Mouse (Mus musculus) CH12.LX (cell line): ENCODE measurements around the gene Cyp2d40. TPM values are rescaled to one million over a fixed set of nuclear protein-coding genes. Genes with fewer than 3 reads are reported as not detected.

Source experiments
- DNase-seq: peaks from one replicate; pipeline ENCODE4 v3.0.0-alpha.2; 2013; ENCODE audit errors: extremely low read depth
- H3K27ac ChIP-seq: 2 replicates; pipeline ENCODE4 v1.5.1; 2012; ENCODE audit warnings: low read depth, mild to moderate bottlenecking, control low read depth, moderate library complexity; ENCODE audit not compliant: insufficient read depth
- H3K27me3 ChIP-seq: replicated peaks from 2 replicates; pipeline ENCODE3; 2012; ENCODE audit warnings: inconsistent platforms
- H3K36me3 ChIP-seq, 2 experiments: replicated peaks in 1 of 2; 2 replicates each; pipeline versions ENCODE3 to v1.6.1; 2012; ENCODE audit warnings: inconsistent platforms in 1 of 2, low read length in 1 of 2, mild to moderate bottlenecking in 1 of 2, mixed read lengths in 1 of 2, moderate library complexity in 1 of 2; ENCODE audit not compliant: control insufficient read depth in 1 of 2, insufficient read depth in 1 of 2
- H3K4me1 ChIP-seq, 2 experiments: 2 replicates each; pipeline ENCODE4 v1.6.1; 2012; ENCODE audit warnings: inconsistent platforms in 1 of 2, moderate library complexity in 1 of 2; ENCODE audit not compliant: insufficient read depth in 2 of 2, control insufficient read depth in 1 of 2
- H3K4me2 ChIP-seq: 2 replicates; pipeline ENCODE4 v1.6.1; 2012; ENCODE audit warnings: low read depth, mild to moderate bottlenecking, control low read depth; ENCODE audit not compliant: poor library complexity, insufficient read depth, severe bottlenecking
- H3K4me3 ChIP-seq, 3 experiments: fragments of 150-350 bp in 1 of 3; sonication (generic) in 1 of 3; replicated peaks in 1 of 3; 2 replicates each; pipeline versions ENCODE3 to v1.5.1; 2011 to 2012; ENCODE audit warnings: low read depth in 2 of 3, low read length in 2 of 3, mild to moderate bottlenecking in 2 of 3, moderate library complexity in 2 of 3, control low read depth in 1 of 3, improper control_type of control experiment in 1 of 3, inconsistent platforms in 1 of 3, mixed read lengths in 1 of 3; ENCODE audit not compliant: poor library complexity in 1 of 3
- H3K79me2 ChIP-seq: replicated peaks from 2 replicates; pipeline ENCODE4 v1.6.1; 2012; ENCODE audit warnings: mild to moderate bottlenecking, moderate library complexity; ENCODE audit not compliant: control insufficient read depth, poor library complexity, insufficient read depth, severe bottlenecking; ENCODE audit errors: extremely low read depth
- H3K9ac ChIP-seq: 2 replicates; pipeline ENCODE4 v1.6.1; 2012; ENCODE audit warnings: low read depth, mild to moderate bottlenecking, control low read depth, moderate library complexity; ENCODE audit not compliant: insufficient read depth
- H3K9me3 ChIP-seq: replicated peaks from 2 replicates; pipeline ENCODE3; 2012; ENCODE audit warnings: low read length, inconsistent platforms, mixed read lengths
- BHLHE40 ChIP-seq: IDR thresholded peaks from 2 replicates; pipeline ENCODE4 v1.6.1; 2011; ENCODE audit warnings: mild to moderate bottlenecking, low read depth, low read length, improper control_type of control experiment
- CHD2 ChIP-seq: IDR thresholded peaks from 2 replicates; pipeline ENCODE4 v1.6.1; 2011; ENCODE audit warnings: low read length, improper control_type of control experiment
- CTCF ChIP-seq, 2 experiments: IDR thresholded peaks in 1 of 2; conservative IDR thresholded peaks in 1 of 2; 2 replicates each; pipeline ENCODE4 v1.5.1; 2011 to 2012; ENCODE audit warnings: low read depth in 2 of 2, low read length in 2 of 2, improper control_type of control experiment in 1 of 2, inconsistent platforms in 1 of 2, mild to moderate bottlenecking in 1 of 2, moderate library complexity in 1 of 2
- E2F4 ChIP-seq: IDR thresholded peaks from 2 replicates; pipeline ENCODE4 v1.6.1; 2011; ENCODE audit warnings: low read depth, low read length, improper control_type of control experiment; ENCODE audit not compliant: insufficient replicate concordance
- EP300 ChIP-seq: IDR thresholded peaks from 2 replicates; pipeline ENCODE4 v1.6.1; 2011; ENCODE audit warnings: low read length, improper control_type of control experiment
- ETS1 ChIP-seq: conservative IDR thresholded peaks from 2 replicates; pipeline ENCODE4 v1.6.1; 2012; ENCODE audit warnings: low read depth, mild to moderate bottlenecking, inconsistent platforms, low read length, improper control_type of control experiment, moderate library complexity
- GABPA ChIP-seq: IDR thresholded peaks from 2 replicates; pipeline ENCODE4 v1.6.1; 2012; ENCODE audit warnings: low read depth, low read length, improper control_type of control experiment, inconsistent platforms; ENCODE audit not compliant: insufficient replicate concordance
- HCFC1 ChIP-seq: IDR thresholded peaks from 2 replicates; pipeline ENCODE4 v1.6.1; 2012; ENCODE audit warnings: low read depth, mild to moderate bottlenecking, inconsistent platforms, low read length, improper control_type of control experiment
- MAX ChIP-seq: IDR thresholded peaks from 2 replicates; pipeline ENCODE4 v1.6.1; 2011; ENCODE audit warnings: low read length, improper control_type of control experiment
- MEF2A ChIP-seq: IDR thresholded peaks from 2 replicates; pipeline ENCODE4 v1.6.1; 2014; ENCODE audit warnings: low read depth, mild to moderate bottlenecking, inconsistent platforms, low read length, improper control_type of control experiment, borderline replicate concordance
- NELFE ChIP-seq: IDR thresholded peaks from 2 replicates; pipeline ENCODE4 v1.6.1; 2011; ENCODE audit warnings: low read depth, low read length, improper control_type of control experiment
- NRF1 ChIP-seq: IDR thresholded peaks from 2 replicates; pipeline ENCODE4 v1.6.1; 2014; ENCODE audit warnings: low read depth, mild to moderate bottlenecking, inconsistent platforms, low read length, improper control_type of control experiment, moderate library complexity
- POLR2A ChIP-seq: IDR thresholded peaks from 2 replicates; pipeline ENCODE4 v1.6.1; 2011; ENCODE audit warnings: low read depth, mild to moderate bottlenecking, improper control_type of control experiment, low read length
- RAD21 ChIP-seq: IDR thresholded peaks from 2 replicates; pipeline ENCODE4 v1.6.1; 2011; ENCODE audit warnings: low read depth, mild to moderate bottlenecking, low read length, improper control_type of control experiment, moderate library complexity
- SMC3 ChIP-seq: IDR thresholded peaks from 2 replicates; pipeline ENCODE4 v1.6.1; 2011; ENCODE audit warnings: low read depth, low read length, improper control_type of control experiment
- TCF12 ChIP-seq: IDR thresholded peaks from 2 replicates; pipeline ENCODE4 v1.6.1; 2014; ENCODE audit warnings: low read depth, mild to moderate bottlenecking, inconsistent platforms, low read length, improper control_type of control experiment
- UBTF ChIP-seq: IDR thresholded peaks from 2 replicates; pipeline ENCODE4 v1.6.1; 2012; ENCODE audit warnings: low read depth, mild to moderate bottlenecking, inconsistent platforms, low read length, improper control_type of control experiment, moderate library complexity
- USF1 ChIP-seq: IDR thresholded peaks from 2 replicates; pipeline ENCODE4 v1.6.1; 2014; ENCODE audit warnings: low read depth, mild to moderate bottlenecking, inconsistent platforms, low read length, improper control_type of control experiment
- USF2 ChIP-seq: conservative IDR thresholded peaks from 2 replicates; pipeline ENCODE4 v1.6.1; 2011; ENCODE audit warnings: low read depth, low read length, improper control_type of control experiment
- ZNF384 ChIP-seq: IDR thresholded peaks from 2 replicates; pipeline ENCODE4 v1.6.1; 2012; ENCODE audit warnings: low read depth, low read length, improper control_type of control experiment, inconsistent platforms
- dilution Hi-C: fragments of 300-500 bp; cut with MboI; formaldehyde crosslinking; loops from 2 replicates; pipeline ENCODE4 v1.14.3; 2020; ENCODE audit warnings: low sequenced_read_pairs; ENCODE audit not compliant: extremely low pct_unique_long_range_greater_than_20kb, extremely low pct_ligation_motif_present
- in situ Hi-C: fragments of 300-500 bp; cut with MboI; formaldehyde crosslinking; loops from 3 replicates; pipeline ENCODE4 v1.14.3; 2019; ENCODE audit warnings: low sequenced_read_pairs, low pct_ligation_motif_present, low pct_unique_long_range_greater_than_20kb, mixed read lengths
- polyA plus RNA-seq: library from polyadenylated mRNA; unstranded; fragments of >175 nt; gene quantifications from 2 replicates; pipeline ENCODE4 v1.2.1, GENCODE M21; 2012; ENCODE audit warnings: low read depth; ENCODE audit not compliant: insufficient read length
- total RNA-seq, 2 experiments: library from RNA; depleted of rRNA; stranded (reverse); fragments of 300-350 nt in 1 of 2; fragments of >200 nt in 1 of 2; gene quantifications; 2 replicates each; pipeline ENCODE4 v1.2.3; 2012 to 2014

Gene Cyp2d40
- total and polyA plus RNA-seq, 3 experiments = not detected

DNA sequence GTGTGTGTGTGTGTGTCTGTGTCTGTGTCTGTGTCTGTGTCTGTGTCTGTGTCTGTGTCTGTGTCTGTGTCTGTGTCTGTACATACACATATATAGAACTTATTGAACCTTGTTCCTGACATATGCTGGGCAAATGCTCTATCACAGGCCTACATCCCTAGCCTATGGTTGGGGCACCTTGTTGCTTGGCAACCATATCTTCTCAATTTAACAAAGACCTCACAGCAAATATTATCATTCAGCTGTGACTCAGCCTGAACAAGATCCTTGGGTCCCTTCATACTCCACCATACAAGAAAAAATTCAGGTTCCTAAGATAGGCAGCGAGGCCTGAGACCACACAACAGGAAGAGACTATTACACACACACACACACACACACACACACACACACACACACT, 29.5 kb upstream of the Cyp2d40 start:
- no peaks in the 10 kb centered on the region for H3K79me2 ChIP-seq
- no peak overlapping the region for H3K4me3 ChIP-seq
- no peak overlapping the region for H3K4me2 ChIP-seq
- no peaks in the 10 kb centered on the region for H3K36me3 ChIP-seq
- H3K27me3 ChIP-seq = peaks cover 18% of the 10 kb centered on the region
- TF ChIP-seq BHLHE40 (no peak), GABPA (no peak), MEF2A (no peak), NELFE (no peak), TCF12 (no peak), UBTF (no peak), SMC3 (no peak), ZNF384 (no peak), USF2 (no peak), NRF1 (no peak), RAD21 (no peak)
- TF ChIP-seq, all 38 proteins: peak for 0
- Histone ChIP-seq H3K4me1 (no peaks in the 10 kb centered on the region), H3K27ac (no peak overlapping the region), H3K9me3 (no peaks in the 10 kb centered on the region), H3K9ac (no peak overlapping the region)
- in situ Hi-C loops = loop anchor here (25.0 kb wide), 1 partner anchor 506 kb away; the partner anchor contains the start of gene Wbp2nl
- no peak for DNase-seq
- dilution Hi-C loops = no loop called here

GRCm38 (mm10) chr15:82792566-82792965, 28.6 kb upstream of the Cyp2d40 start:
- H3K4me2 ChIP-seq = no peak overlapping the region
- dilution Hi-C loops (no loop called here), in situ Hi-C loops (loop anchor here (25.0 kb wide), 1 partner anchor 505 kb away; the partner anchor contains the start of gene Wbp2nl)
- no peaks in the 10 kb centered on the region for H3K79me2 ChIP-seq
- no peak overlapping the region for H3K9ac ChIP-seq
- no peaks in the 10 kb centered on the region for H3K36me3 ChIP-seq
- no peak overlapping the region for H3K27ac ChIP-seq
- no peak for DNase-seq
- H3K4me1 ChIP-seq = no peaks in the 10 kb centered on the region
- H3K4me3 ChIP-seq = no peak overlapping the region
- H3K27me3 ChIP-seq = peaks cover 20% of the 10 kb centered on the region
- H3K9me3 ChIP-seq = no peaks in the 10 kb centered on the region
- no peak for TF ChIP-seq E2F4
- TF ChIP-seq MAX = no peak
- TF ChIP-seq EP300 = no peak
- no peak for TF ChIP-seq USF2
- TF ChIP-seq CHD2 = no peak
- TF ChIP-seq GABPA = no peak
- no peak for TF ChIP-seq SMC3
- TF ChIP-seq ZNF384 = no peak
- TF ChIP-seq CTCF (conservative IDR thresholded peaks at IDR 0.05 in 1 of 2, IDR thresholded peaks at IDR 0.05 in 1 of 2; ENCODE audit: low read depth in 2 of 2, low read length in 2 of 2) = no peak
- no peak for TF ChIP-seq HCFC1
- no peak for TF ChIP-seq ETS1
- no peak for TF ChIP-seq POLR2A
- no peak for TF ChIP-seq USF1
